Mouse (Mus musculus) hindlimb bud, embryonic 11.5 days (tissue): ENCODE measurements around the gene Pias3.
"Not testable (repeated sequence)": the region's sequence is repeated elsewhere in the genome, so short reads cannot be mapped to it uniquely, and the experiment has no call there.

Source experiments
- DNase-seq: peaks from one replicate; pipeline ENCODE4 v3.0.0-alpha.2; 2012; ENCODE audit warnings: low read depth, low spot score; ENCODE audit errors: extremely low spot score

Pias3 gene

GRCm38 (mm10) chr3:96696198-96696765 lies at the start of gene Pias3:
TSS of gene Pias3 (plus strand) at chr3:96696384.
- no peak for DNase-seq

GRCm38 (mm10) chr3:96647365-96647764 lies 48.8 kb upstream of the Pias3 start:
- no peak for DNase-seq

DNA sequence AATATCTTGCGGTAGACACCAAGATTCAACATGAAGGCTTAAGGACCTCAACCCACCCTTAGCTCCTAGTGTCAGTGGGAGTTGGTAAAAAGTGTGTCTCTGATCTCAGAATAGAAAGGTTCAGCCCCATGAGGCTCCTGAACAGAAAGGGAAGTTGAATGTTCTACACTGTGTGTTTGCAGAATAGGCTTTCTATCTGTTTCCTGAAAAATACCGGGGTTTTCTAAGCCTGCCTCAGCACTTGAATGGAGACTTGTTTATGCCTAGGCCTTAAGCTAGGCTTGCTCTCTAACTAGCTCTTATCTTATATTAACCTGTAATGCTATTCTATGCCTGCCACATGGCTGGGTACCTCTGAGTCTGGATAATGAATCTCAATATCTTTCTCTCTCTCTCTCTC lies 35.3 kb upstream of the Pias3 start:
- no peak for DNase-seq

DNA sequence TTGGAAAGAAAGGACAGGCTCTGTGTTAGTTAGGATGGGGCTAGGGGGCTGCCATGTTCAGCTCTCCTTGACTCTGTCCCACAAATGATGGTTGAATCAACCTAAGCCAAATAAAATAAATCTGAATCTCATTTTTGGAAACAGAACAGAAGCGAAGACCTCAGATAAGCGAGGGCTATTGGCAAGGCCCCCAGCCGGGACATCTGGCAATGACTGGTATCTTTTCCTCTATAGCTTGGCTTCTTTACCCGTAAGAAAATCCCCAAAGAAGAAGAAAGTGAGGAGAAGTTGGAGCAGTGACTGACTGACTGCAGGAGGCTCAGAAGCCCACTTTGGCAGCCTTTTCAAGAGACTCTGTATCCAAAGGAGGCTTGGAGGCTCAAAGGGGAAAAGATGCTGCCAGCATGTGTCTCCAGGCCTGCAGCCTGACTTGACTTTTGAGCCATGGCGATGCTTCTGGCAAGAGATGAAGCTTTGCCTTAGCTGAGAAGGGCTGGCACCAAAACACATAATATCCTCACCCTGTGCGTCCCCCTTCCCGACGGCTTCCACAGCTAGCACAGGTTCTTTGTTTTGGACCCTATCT lies 33.4 kb upstream of the Pias3 start:
- DNase-seq, result no peak

- peak; percentile 72 for DNase-seq
Measured at GRCm38 (mm10) chr3:96663432-96664239, 32.5 kb upstream of the Pias3 start.

DNA sequence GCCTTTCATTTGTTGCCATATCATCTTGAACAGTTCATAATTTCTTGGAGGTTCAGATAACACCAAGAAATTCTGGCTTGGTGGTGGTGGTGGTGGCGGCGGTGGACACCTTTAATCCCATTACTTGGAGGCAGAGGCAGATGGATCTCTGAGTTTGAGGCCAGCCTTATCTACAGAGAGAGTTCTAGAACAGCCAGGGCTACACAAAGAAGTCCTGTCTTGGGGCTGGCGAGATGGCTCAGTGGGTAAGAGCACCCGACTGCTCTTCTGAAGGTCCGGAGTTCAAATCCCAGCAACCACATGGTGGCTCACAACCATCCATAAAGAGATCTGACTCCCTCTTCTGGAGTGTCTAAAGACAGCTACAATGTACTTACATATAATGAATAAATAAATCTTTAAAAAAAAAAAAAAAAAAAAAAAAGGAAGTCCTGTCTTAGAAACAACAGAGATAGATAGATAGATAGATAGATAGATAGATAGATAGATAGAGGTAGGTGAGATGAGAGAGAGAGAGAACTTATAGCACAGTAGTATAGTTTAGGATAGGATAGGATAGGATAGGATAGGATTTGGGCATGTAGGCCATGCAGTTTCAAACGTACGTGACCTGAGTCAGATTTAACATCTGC lies 30.3 kb upstream of the Pias3 start:
- not testable (repeated sequence) for DNase-seq

DNA sequence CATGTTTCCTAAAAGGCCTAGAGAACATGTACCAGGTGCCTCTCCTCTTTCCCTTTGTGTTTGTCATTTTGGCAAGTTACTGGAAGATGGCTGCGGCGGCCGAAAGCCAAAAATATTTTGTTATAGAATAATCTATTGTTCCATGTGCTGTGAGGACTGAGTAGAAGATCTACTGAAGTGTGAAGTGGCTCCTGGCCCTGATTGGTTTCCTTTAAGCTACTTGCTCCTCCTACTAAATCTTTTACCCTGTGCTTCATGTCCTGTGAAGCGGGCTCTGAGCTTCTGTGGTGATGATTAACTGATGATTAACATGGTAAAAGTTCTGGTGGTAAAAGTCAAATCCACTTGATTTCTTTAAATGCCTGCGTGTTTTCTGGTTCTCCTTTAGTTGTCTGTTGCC lies 29.3 kb upstream of the Pias3 start:
- no peak for DNase-seq

- DNase-seq, result no peak
Measured at GRCm38 (mm10) chr3:96667316-96667715, 28.9 kb upstream of the Pias3 start.

GRCm38 (mm10) chr3:96668424-96669067 lies 27.6 kb upstream of the Pias3 start:
- no peak for DNase-seq

GRCm38 (mm10) chr3:96669727-96670468 lies 26.3 kb upstream of the Pias3 start, which contains the start of gene Ankrd35:
TSS of gene Ankrd35 (plus strand) at chr3:96670131.
- DNase-seq, result peak; percentile 33

DNA sequence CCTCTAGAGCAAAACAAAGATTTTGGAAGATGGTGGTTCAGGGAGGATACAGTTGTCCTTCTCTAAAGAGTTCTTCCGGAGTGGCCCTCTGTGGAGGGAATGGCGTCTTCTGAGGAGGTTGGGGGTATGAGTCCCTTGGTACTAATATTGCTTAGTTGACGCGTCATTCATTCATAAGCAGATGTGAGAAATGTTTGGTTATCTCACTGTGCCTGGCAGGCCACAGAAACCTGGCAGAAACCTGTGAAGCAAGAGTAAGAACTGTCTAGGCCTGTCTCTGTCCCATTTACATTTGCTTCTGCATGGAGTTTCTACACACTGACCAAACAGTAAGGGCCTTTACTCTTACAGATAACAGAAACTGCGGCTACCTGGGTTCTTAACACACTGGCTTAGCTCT lies 24.7 kb upstream of the Pias3 start:
- DNase-seq, result no peak

- no peak for DNase-seq
Measured at GRCm38 (mm10) chr3:96673514-96673913, 22.7 kb upstream of the Pias3 start.

DNA sequence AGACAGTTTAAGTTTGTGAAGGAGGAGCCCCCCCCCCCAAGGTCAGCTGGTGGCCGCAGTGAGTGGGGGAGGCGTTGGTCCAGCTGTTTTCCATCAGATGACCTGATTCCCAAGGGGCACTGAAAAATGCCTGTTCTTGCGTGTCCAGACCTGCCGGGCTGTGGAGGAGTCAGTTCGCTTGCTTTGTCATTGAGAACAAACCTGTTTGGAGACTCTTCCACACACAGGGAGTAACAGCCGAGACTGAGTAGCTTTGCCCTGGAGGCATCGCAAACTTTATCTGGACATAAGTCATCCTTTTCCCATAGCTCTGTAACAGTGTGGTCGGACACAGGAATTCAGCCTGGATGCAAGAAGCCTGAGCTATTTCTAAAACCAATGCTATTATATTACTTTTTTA lies 21.7 kb upstream of the Pias3 start:
- no peak for DNase-seq

GRCm38 (mm10) chr3:96675171-96675570 lies 21.0 kb upstream of the Pias3 start:
- no peak for DNase-seq

DNA sequence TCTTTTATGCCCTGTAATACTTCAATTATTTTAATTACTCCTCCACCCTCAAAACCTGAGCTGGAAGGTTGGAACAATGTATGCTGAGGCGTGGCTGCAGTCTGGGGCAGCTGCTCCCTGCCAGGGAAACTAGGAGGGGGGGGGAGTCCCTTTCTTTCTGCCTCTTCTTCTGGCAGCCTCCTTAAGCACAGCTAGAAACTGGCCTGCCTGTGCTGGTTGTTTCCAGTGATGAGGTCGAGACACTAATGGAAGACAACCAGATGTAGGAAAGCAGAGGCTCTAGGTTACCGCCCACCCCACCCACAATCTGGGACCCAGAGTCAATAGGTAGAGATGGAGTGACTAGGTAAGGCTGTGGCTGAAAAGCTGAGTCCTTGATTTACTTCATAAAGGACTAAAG lies 20.5 kb upstream of the Pias3 start:
- no peak for DNase-seq

DNA sequence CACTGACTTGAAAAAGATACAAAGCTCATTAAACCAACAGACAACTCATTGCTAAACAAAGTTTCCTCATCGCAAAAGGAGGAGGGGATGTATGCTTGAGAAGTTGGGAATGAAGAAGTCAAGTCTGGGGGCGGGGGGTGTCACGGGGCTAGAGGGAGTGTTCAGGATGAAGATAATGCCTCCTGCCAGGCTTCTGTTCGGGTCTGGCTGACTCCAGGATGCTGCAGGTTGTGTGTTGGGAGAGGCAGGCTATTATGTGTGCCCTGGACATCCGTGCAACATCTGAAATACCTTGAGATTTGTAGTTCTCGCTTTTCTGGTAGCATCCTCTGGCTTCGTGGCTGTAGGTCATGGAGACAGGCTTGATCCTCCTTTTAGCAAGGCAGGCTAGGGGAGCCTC lies 17.7 kb upstream of the Pias3 start:
- no peak for DNase-seq

GRCm38 (mm10) chr3:96679159-96679674 lies 17.0 kb upstream of the Pias3 start:
- DNase-seq, result no peak

- DNase-seq, result no peak
Measured at GRCm38 (mm10) chr3:96680269-96680956, 15.8 kb upstream of the Pias3 start.

- DNase-seq, result no peak
Measured at GRCm38 (mm10) chr3:96683496-96683895, 12.7 kb upstream of the Pias3 start.
